Mouse (Mus musculus) embryo, embryonic 10 days (tissue): ENCODE data around the gene Pkd1l3.

Source experiments
- DNase-seq: peaks from one replicate; pipeline ENCODE4 v3.0.0-alpha.2; 2015; ENCODE audit warnings: low spot score

Gene Pkd1l3

GRCm38 (mm10) chr8:109614243-109615210, at the start of gene Pkd1l3:
TSS of gene Pkd1l3 (plus strand) at chr8:109614517.
- no peak for DNase-seq

GRCm38 (mm10) chr8:109564766-109565165, 49.6 kb upstream of the Pkd1l3 start:
- no peak for DNase-seq

GRCm38 (mm10) chr8:109565498-109566333, 48.6 kb upstream of the Pkd1l3 start, which contains the start of the genes Dhx38 and Txnl4b:
TSS of gene Dhx38 (minus strand) at chr8:109565861.
TSS of gene Txnl4b (plus strand) at chr8:109565892.
- DNase-seq, result peak; percentile 100

GRCm38 (mm10) chr8:109571139-109571538, 43.2 kb upstream of the Pkd1l3 start:
- DNase-seq, result no peak

GRCm38 (mm10) chr8:109576311-109576710, 38.0 kb upstream of the Pkd1l3 start:
- DNase-seq, result no peak

- DNase-seq, result no peak
Measured at GRCm38 (mm10) chr8:109578900-109579301, 35.4 kb upstream of the Pkd1l3 start, which contains the start of gene Hp. TSS of gene Hp (minus strand) at chr8:109579172.

GRCm38 (mm10) chr8:109584293-109584692, 30.0 kb upstream of the Pkd1l3 start:
- no peak for DNase-seq

- no peak for DNase-seq
Measured at GRCm38 (mm10) chr8:109584830-109585229, 29.5 kb upstream of the Pkd1l3 start.

- no peak for DNase-seq
Measured at GRCm38 (mm10) chr8:109585652-109586051, 28.7 kb upstream of the Pkd1l3 start.

GRCm38 (mm10) chr8:109586972-109587504, 27.3 kb upstream of the Pkd1l3 start:
- DNase-seq, result no peak

- no peak for DNase-seq
Measured at GRCm38 (mm10) chr8:109590901-109591300, 23.4 kb upstream of the Pkd1l3 start.

- DNase-seq, result no peak
Measured at GRCm38 (mm10) chr8:109591367-109591766, 22.9 kb upstream of the Pkd1l3 start.

- no peak for DNase-seq
Measured at GRCm38 (mm10) chr8:109592164-109592563, 22.2 kb upstream of the Pkd1l3 start.

- no peak for DNase-seq
Measured at GRCm38 (mm10) chr8:109593117-109593788, 21.1 kb upstream of the Pkd1l3 start.

GRCm38 (mm10) chr8:109595854-109596253, 18.5 kb upstream of the Pkd1l3 start:
- DNase-seq, result peak; percentile 75

GRCm38 (mm10) chr8:109606725-109607124, 7.6 kb upstream of the Pkd1l3 start:
- no peak for DNase-seq

- DNase-seq, result peak; percentile 36
Measured at GRCm38 (mm10) chr8:109607650-109608049, 6.7 kb upstream of the Pkd1l3 start.

GRCm38 (mm10) chr8:109608271-109609152, 5.8 kb upstream of the Pkd1l3 start, which contains the start of gene Dhodh:
TSS of gene Dhodh (minus strand) at chr8:109608673.
- peak; percentile 98 for DNase-seq

- peak; percentile 5 for DNase-seq
Measured at GRCm38 (mm10) chr8:109609153-109609502, 5.2 kb upstream of the Pkd1l3 start.

- no peak for DNase-seq
Measured at GRCm38 (mm10) chr8:109615569-109615968, 1.3 kb downstream of the Pkd1l3 start.

GRCm38 (mm10) chr8:109628638-109629037, 14.3 kb downstream of the Pkd1l3 start:
- DNase-seq, result no peak
